Mouse (Mus musculus) erythroblast, adult 5-6 weeks (primary cell): ENCODE measurements around the gene Hps5. TPM values are rescaled to one million over a fixed set of nuclear protein-coding genes. Genes with fewer than 3 reads are reported as not detected.

Source experiments
- total RNA-seq, 2 experiments: library from RNA; stranded (forward) in 1 of 2; stranded (reverse) in 1 of 2; fragments of 150-400 nt in 1 of 2; fragments of 200-764, 138-1000 nt in 1 of 2; gene quantifications; 2 replicates each; pipeline versions ENCODE4 v1.2.3 to v1.2.4; 2015 to 2017; ENCODE audit warnings: low replicate concordance in 2 of 2

The Hps5 gene
- total RNA-seq, 2 experiments from 2014 or later = 4.7 to 16.5 TPM

Other genes starting within 250 kb of the Hps5 start
- not detected in 2 replicates for gene Sergef, start 156.3 kb downstream of the Hps5 start, total RNA-seq (2015; ENCODE audit: low replicate concordance)
- gene Sergef, start 156.3 kb downstream of the Hps5 start, total RNA-seq (2017; ENCODE audit: low replicate concordance) = 0.43 TPM in 1 of 2 replicates, not detected in the other
- not detected in 2 replicates for gene Tph1, start 123.5 kb downstream of the Hps5 start, total RNA-seq (2015; ENCODE audit: low replicate concordance)
- not detected in 2 replicates for gene Tph1, start 123.5 kb downstream of the Hps5 start, total RNA-seq (2017; ENCODE audit: low replicate concordance)
- gene Saal1, start 85.4 kb downstream of the Hps5 start, total RNA-seq (2015; ENCODE audit: low replicate concordance) = 0.38 and 4.2 TPM in 2 replicates
- 3.3 and 3.9 TPM in 2 replicates for gene Saal1, start 85.4 kb downstream of the Hps5 start, total RNA-seq (2017; ENCODE audit: low replicate concordance)
- gene Saa3, start 80.4 kb downstream of the Hps5 start, total RNA-seq (2015; ENCODE audit: low replicate concordance) = 9.6 TPM in 1 of 2 replicates, not detected in the other
- not detected in 2 replicates for gene Saa3, start 80.4 kb downstream of the Hps5 start, total RNA-seq (2017; ENCODE audit: low replicate concordance)
- gene Saa4, start 63.5 kb downstream of the Hps5 start, total RNA-seq (2015; ENCODE audit: low replicate concordance) = not detected in 2 replicates
- gene Saa4, start 63.5 kb downstream of the Hps5 start, total RNA-seq (2017; ENCODE audit: low replicate concordance) = not detected in 2 replicates
- not detected in 2 replicates for gene Saa1, start 53.1 kb downstream of the Hps5 start, total RNA-seq (2015; ENCODE audit: low replicate concordance)
- not detected in 2 replicates for gene Saa1, start 53.1 kb downstream of the Hps5 start, total RNA-seq (2017; ENCODE audit: low replicate concordance)
- gene Saa2, start 44.3 kb downstream of the Hps5 start, total RNA-seq (2015; ENCODE audit: low replicate concordance) = not detected in 2 replicates
- not detected in 2 replicates for gene Saa2, start 44.3 kb downstream of the Hps5 start, total RNA-seq (2017; ENCODE audit: low replicate concordance)
- 11.3 and 21.3 TPM in 2 replicates for gene Gtf2h1, start within 50 bp of the Hps5 start, total RNA-seq (2015; ENCODE audit: low replicate concordance)
- gene Gtf2h1, start within 50 bp of the Hps5 start, total RNA-seq (2017; ENCODE audit: low replicate concordance) = 15.8 and 19.5 TPM in 2 replicates
- gene Ldha, start 45.4 kb upstream of the Hps5 start, total RNA-seq (2015; ENCODE audit: low replicate concordance) = 108 and 109 TPM in 2 replicates
- gene Ldha, start 45.4 kb upstream of the Hps5 start, total RNA-seq (2017; ENCODE audit: low replicate concordance) = 53.0 and 92.1 TPM in 2 replicates
- gene Ldhc, start 65.1 kb upstream of the Hps5 start, total RNA-seq (2015; ENCODE audit: low replicate concordance) = 3.8 TPM in 1 of 2 replicates, not detected in the other
- 0.56 TPM in 1 of 2 replicates, not detected in the other for gene Ldhc, start 65.1 kb upstream of the Hps5 start, total RNA-seq (2017; ENCODE audit: low replicate concordance)
- gene Tsg101, start 123.9 kb upstream of the Hps5 start, total RNA-seq (2015; ENCODE audit: low replicate concordance) = 36.6 and 56.5 TPM in 2 replicates
- gene Tsg101, start 123.9 kb upstream of the Hps5 start, total RNA-seq (2017; ENCODE audit: low replicate concordance) = 19.3 and 26.5 TPM in 2 replicates
- gene Uevld, start 162.5 kb upstream of the Hps5 start, total RNA-seq (2015; ENCODE audit: low replicate concordance) = 6.5 and 16.7 TPM in 2 replicates
- gene Uevld, start 162.5 kb upstream of the Hps5 start, total RNA-seq (2017; ENCODE audit: low replicate concordance) = 3.9 and 5.9 TPM in 2 replicates
- gene Gm9999, start 187.5 kb upstream of the Hps5 start, total RNA-seq (2015; ENCODE audit: low replicate concordance) = not detected in 2 replicates
- not detected in 2 replicates for gene Gm9999, start 187.5 kb upstream of the Hps5 start, total RNA-seq (2017; ENCODE audit: low replicate concordance)
- 11.9 and 17.3 TPM in 2 replicates for gene Spty2d1, start 212.3 kb upstream of the Hps5 start, total RNA-seq (2015; ENCODE audit: low replicate concordance)
- gene Spty2d1, start 212.3 kb upstream of the Hps5 start, total RNA-seq (2017; ENCODE audit: low replicate concordance) = 13.6 and 20.6 TPM in 2 replicates